ENCODE assay signal across 8 mouse cellular contexts in the genomic region with DNA sequence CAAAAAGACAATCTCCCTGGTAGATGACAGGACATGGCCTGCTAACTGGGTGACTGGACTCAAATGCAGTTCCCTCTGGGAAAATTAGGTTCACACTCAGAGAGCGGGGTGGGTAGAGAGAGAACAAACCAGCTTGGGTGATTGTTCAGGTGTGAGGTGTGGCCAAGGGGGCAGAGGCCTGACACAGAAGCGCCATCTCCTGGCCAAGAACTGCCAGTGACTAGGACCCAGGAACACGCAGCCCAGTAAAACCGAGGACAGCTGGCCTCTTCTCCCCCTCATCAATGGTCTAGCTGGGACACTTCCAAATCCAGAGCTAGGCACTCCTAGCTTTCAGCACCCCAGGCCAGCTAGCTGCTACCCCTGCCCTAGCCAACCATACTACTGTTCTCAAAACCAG. TPM values are rescaled to one million over a fixed set of nuclear protein-coding genes. Genes with fewer than 3 reads are reported as not detected.
DNase-seq lines count a peak whose midpoint lies in the region; ATAC-seq and TF ChIP-seq lines count a peak whose summit lies in the region.

No protein-coding gene starts in this region.

- no peaks in the 10 kb centered on the region for H3K9me3 ChIP-seq in kidney, postnatal 0 days (replicated peaks; ENCODE audit: low read length)
- H3K9me3 ChIP-seq in midbrain, postnatal 0 days (ENCODE audit: low read length), result no peaks in the 10 kb centered on the region

- peaks cover 13% of the 10 kb centered on the region; the same call in 1 of the 2 replicates for H3K27me3 ChIP-seq in kidney, postnatal 0 days (ENCODE audit: insufficient read depth, low read length)
- H3K27me3 ChIP-seq in midbrain, postnatal 0 days (ENCODE audit: insufficient read depth, low read length), result peaks cover 20% of the 10 kb centered on the region

- H3K27ac ChIP-seq in kidney, postnatal 0 days, result no peak overlapping the region
- H3K27ac ChIP-seq in midbrain, postnatal 0 days (ENCODE audit: low read depth, low read length), result no peak overlapping the region

- H3K4me3 ChIP-seq in kidney, postnatal 0 days (replicated peaks; ENCODE audit: low read depth, low read length), result no peak overlapping the region
- no peak overlapping the region for H3K4me3 ChIP-seq in midbrain, postnatal 0 days (ENCODE audit: low read depth, low read length)

- no peak overlapping the region for H3K9ac ChIP-seq in kidney, postnatal 0 days (ENCODE audit: low read depth, low read length)
- no peak overlapping the region for H3K9ac ChIP-seq in midbrain, postnatal 0 days (replicated peaks; ENCODE audit: low read length, poor library complexity, severe bottlenecking)

- H3K4me1 ChIP-seq in kidney, postnatal 0 days (replicated peaks; ENCODE audit: insufficient read depth, low read length), result peaks cover 3% of the 10 kb centered on the region; the same call in 1 of the 2 replicates
- peaks cover 5% of the 10 kb centered on the region; the same call in 1 of the 2 replicates for H3K4me1 ChIP-seq in midbrain, postnatal 0 days (ENCODE audit: insufficient read depth, low read length)

- H3K36me3 ChIP-seq in kidney, postnatal 0 days (ENCODE audit: insufficient read depth, low read length), result no peaks in the 10 kb centered on the region
- no peaks in the 10 kb centered on the region for H3K36me3 ChIP-seq in midbrain, postnatal 0 days (ENCODE audit: insufficient read depth, low read length)

- peak; percentile 83 for ATAC-seq in frontal cortex, adult (ENCODE audit: low TSS enrichment)
- ATAC-seq in kidney, postnatal 0 days (replicated peaks; ENCODE audit: low FRiP score, low read depth), result no peak
- ATAC-seq in midbrain, postnatal 0 days (ENCODE audit: low FRiP score), result 0 out of 2 replicates have a peak, but pooled peaks have one; percentile 27

- H3K4me2 ChIP-seq in kidney, postnatal 0 days (ENCODE audit: low read length), result peak overlapping the region; percentile 26; the same call in 1 of the 2 replicates
- no peak overlapping the region for H3K4me2 ChIP-seq in midbrain, postnatal 0 days (ENCODE audit: low read depth, low read length, poor library complexity, severe bottlenecking)

- no peak for DNase-seq in frontal cortex, postnatal 10 days (ENCODE audit: low spot score in 2 of 2)
- peak; percentile 29 for DNase-seq in right cerebral cortex, postnatal 25 days
- no peak for DNase-seq in right cerebral cortex, postnatal 36 days (ENCODE audit: low spot score in 2 of 2)
- peak; percentile 31 for DNase-seq in embryo, embryonic 9.5 days (ENCODE audit: extremely low spot score)
- DNase-seq in kidney, postnatal 0 days (ENCODE audit: low spot score), result peak; percentile 69
- peak; percentile 56 for DNase-seq in midbrain, postnatal 0 days (ENCODE audit: low spot score)
- DNase-seq in ovary, postnatal 10 days (ENCODE audit: low spot score), result no peak

- peak; percentile 89 for TF ChIP-seq CTCF in kidney, postnatal 0 days (IDR thresholded peaks at IDR 0.05; ENCODE audit: low read depth)
- TF ChIP-seq CTCF in midbrain, postnatal 0 days (IDR thresholded peaks at IDR 0.05), result peak; percentile 71

- WGBS in kidney, postnatal 0 days, result 6% methylated on average over 4 of the region's 4 CpGs
- WGBS in midbrain, postnatal 0 days, result 9% methylated on average over 4 of the region's 4 CpGs

RNA-seq across cellular contexts. Expression of a gene that starts 5.4 kb away (rescaled TPM):
- 4.1 and 4.6 TPM in 2 replicates for polyA plus RNA-seq in kidney, postnatal 0 days (2015; fragmentation: Nextera tagmentation; extraction: Ambion mirVana)
- 4.9 and 5.9 TPM in 2 replicates for total RNA-seq in midbrain, postnatal 0 days (2014; rRNA removed)
- 2.9 and 3.2 TPM in 2 replicates for polyA plus RNA-seq in midbrain, postnatal 0 days (2015; fragmentation: Nextera tagmentation; extraction: Ambion mirVana)

RNA-seq across cellular contexts. Expression of a gene that starts 25.0 kb away (rescaled TPM):
- 2.0 and 2.6 TPM in 2 replicates for polyA plus RNA-seq in kidney, postnatal 0 days (2015; fragmentation: Nextera tagmentation; extraction: Ambion mirVana)
- not detected in 2 replicates for total RNA-seq in midbrain, postnatal 0 days (2014; rRNA removed)
- not detected in 2 replicates for polyA plus RNA-seq in midbrain, postnatal 0 days (2015; fragmentation: Nextera tagmentation; extraction: Ambion mirVana)

Comparison
In these comparisons a context has a peak if more than half of its experiments do, and no peak if none do; other contexts are left out.
1. DNase-seq: peak in right cerebral cortex, postnatal 25 days (single experiment), embryo, embryonic 9.5 days (single experiment), kidney, postnatal 0 days (single experiment) and midbrain, postnatal 0 days (single experiment); none in frontal cortex, postnatal 10 days (0 of 2), right cerebral cortex, postnatal 36 days (0 of 2) and ovary, postnatal 10 days (single experiment).